Mouse (Mus musculus) ES-Bruce4 (cell line): ENCODE data around the gene Slc19a3. TPM values are rescaled to one million over a fixed set of nuclear protein-coding genes. Genes with fewer than 3 reads are reported as not detected.

ENCODE experiments used
- H3K27ac ChIP-seq: 2 replicates; pipeline ENCODE4 v1.5.1; 2012; ENCODE audit warnings: low read length, inconsistent platforms; ENCODE audit not compliant: insufficient read depth
- H3K27me3 ChIP-seq: 2 replicates; pipeline ENCODE4 v1.6.1; 2012; ENCODE audit warnings: mild to moderate bottlenecking, low read length, inconsistent platforms; ENCODE audit not compliant: control insufficient read depth, poor library complexity, insufficient read depth, severe bottlenecking
- H3K36me3 ChIP-seq: 2 replicates; pipeline ENCODE4 v1.6.1; 2012; ENCODE audit warnings: inconsistent platforms, mild to moderate bottlenecking, low read length, moderate library complexity; ENCODE audit not compliant: control insufficient read depth, poor library complexity, insufficient read depth, severe bottlenecking
- H3K4me1 ChIP-seq: one replicate; pipeline ENCODE4 v1.8.1; 2011; ENCODE audit warnings: low read length; ENCODE audit not compliant: control insufficient read depth, insufficient read depth
- H3K4me3 ChIP-seq: 2 replicates; pipeline ENCODE4 v1.5.1; 2011; ENCODE audit warnings: low read depth, mild to moderate bottlenecking, low read length
- H3K9ac ChIP-seq: 2 replicates; pipeline ENCODE4 v1.6.1; 2012; ENCODE audit warnings: low read depth, mild to moderate bottlenecking, inconsistent platforms; ENCODE audit not compliant: poor library complexity, severe bottlenecking
- H3K9me3 ChIP-seq: replicated peaks from 2 replicates; pipeline ENCODE4 v1.6.1; 2012; ENCODE audit warnings: mild to moderate bottlenecking, low read length, inconsistent platforms; ENCODE audit not compliant: control insufficient read depth, poor library complexity, insufficient read depth, severe bottlenecking
- CTCF ChIP-seq: IDR thresholded peaks from one replicate; pipeline ENCODE4 v1.8.1; 2011; ENCODE audit warnings: low read depth, low read length
- EP300 ChIP-seq: IDR thresholded peaks from 2 replicates; pipeline ENCODE4 v1.6.1; 2011; ENCODE audit warnings: low read depth, low read length; ENCODE audit not compliant: insufficient read depth
- POLR2A ChIP-seq: IDR thresholded peaks from one replicate; pipeline ENCODE4 v1.8.1; 2011; ENCODE audit warnings: low read length; ENCODE audit not compliant: insufficient read depth
- polyA plus RNA-seq: library from polyadenylated mRNA; stranded (reverse); fragments of >200 nt; gene quantifications from 2 replicates; pipeline ENCODE4 v1.2.4, GENCODE M21; 2011; ENCODE audit warnings: low read depth; ENCODE audit not compliant: missing spikeins, insufficient read depth, insufficient read length

The Slc19a3 gene
- polyA plus RNA-seq, 1 experiment, result 4.2 TPM

GRCm38 (mm10) chr1:82977840-82978239 lies 60.4 kb downstream of the Slc19a3 start:
- no peaks in the 10 kb centered on the region for H3K9me3 ChIP-seq
- no peak overlapping the region for H3K9ac ChIP-seq
- no peaks in the 10 kb centered on the region for H3K36me3 ChIP-seq
- no peaks in the 10 kb centered on the region for H3K4me1 ChIP-seq
- H3K4me3 ChIP-seq, result no peak overlapping the region
- no peak overlapping the region for H3K27ac ChIP-seq
- TF ChIP-seq CTCF (no peak), EP300 (no peak), POLR2A (no peak)
- H3K27me3 ChIP-seq, result no peaks in the 10 kb centered on the region

- no peaks in the 10 kb centered on the region for H3K27me3 ChIP-seq
- H3K36me3 ChIP-seq, result no peaks in the 10 kb centered on the region
- TF ChIP-seq EP300, result no peak
- no peak for TF ChIP-seq CTCF
- TF ChIP-seq POLR2A, result no peak
- H3K4me3 ChIP-seq, result no peak overlapping the region
- no peaks in the 10 kb centered on the region for H3K9me3 ChIP-seq
- no peak overlapping the region for H3K27ac ChIP-seq
- H3K9ac ChIP-seq, result no peak overlapping the region
- H3K4me1 ChIP-seq, result no peaks in the 10 kb centered on the region
Measured at GRCm38 (mm10) chr1:82975750-82976149, 62.5 kb downstream of the Slc19a3 start.

- no peaks in the 10 kb centered on the region for H3K27me3 ChIP-seq
- no peak overlapping the region for H3K27ac ChIP-seq
- no peak overlapping the region for H3K4me3 ChIP-seq
- TF ChIP-seq EP300, result no peak
- H3K9ac ChIP-seq, result no peak overlapping the region
- H3K9me3 ChIP-seq, result no peaks in the 10 kb centered on the region
- H3K36me3 ChIP-seq, result no peaks in the 10 kb centered on the region
- H3K4me1 ChIP-seq, result no peaks in the 10 kb centered on the region
Measured at GRCm38 (mm10) chr1:82974342-82974741, 63.9 kb downstream of the Slc19a3 start.

GRCm38 (mm10) chr1:82973901-82974300 lies 64.3 kb downstream of the Slc19a3 start:
- TF ChIP-seq POLR2A, result no peak
- TF ChIP-seq CTCF, result no peak
- TF ChIP-seq EP300, result no peak
- Histone ChIP-seq H3K4me1 (no peaks in the 10 kb centered on the region), H3K9ac (no peak overlapping the region), H3K27me3 (no peaks in the 10 kb centered on the region), H3K36me3 (no peaks in the 10 kb centered on the region), H3K4me3 (no peak overlapping the region), H3K27ac (no peak overlapping the region), H3K9me3 (no peaks in the 10 kb centered on the region)

GRCm38 (mm10) chr1:82973244-82973643 lies 65.0 kb downstream of the Slc19a3 start:
- no peaks in the 10 kb centered on the region for H3K4me1 ChIP-seq
- no peaks in the 10 kb centered on the region for H3K36me3 ChIP-seq
- no peak overlapping the region for H3K9ac ChIP-seq
- no peak overlapping the region for H3K4me3 ChIP-seq
- H3K9me3 ChIP-seq, result no peaks in the 10 kb centered on the region
- TF ChIP-seq CTCF, result no peak
- TF ChIP-seq POLR2A, result no peak
- no peak for TF ChIP-seq EP300
- H3K27me3 ChIP-seq, result no peaks in the 10 kb centered on the region
- no peak overlapping the region for H3K27ac ChIP-seq

- no peaks in the 10 kb centered on the region for H3K36me3 ChIP-seq
- H3K27ac ChIP-seq, result no peak overlapping the region
- H3K9me3 ChIP-seq, result no peaks in the 10 kb centered on the region
- H3K9ac ChIP-seq, result no peak overlapping the region
- TF ChIP-seq POLR2A, result no peak
- no peak for TF ChIP-seq CTCF
- TF ChIP-seq EP300, result no peak
- H3K4me3 ChIP-seq, result no peak overlapping the region
- H3K27me3 ChIP-seq, result no peaks in the 10 kb centered on the region
- no peaks in the 10 kb centered on the region for H3K4me1 ChIP-seq
Measured at GRCm38 (mm10) chr1:82972046-82972445, 66.2 kb downstream of the Slc19a3 start.
